Mouse (Mus musculus): ENCODE data around the gene Efnb2.

The Efnb2 gene

DNA sequence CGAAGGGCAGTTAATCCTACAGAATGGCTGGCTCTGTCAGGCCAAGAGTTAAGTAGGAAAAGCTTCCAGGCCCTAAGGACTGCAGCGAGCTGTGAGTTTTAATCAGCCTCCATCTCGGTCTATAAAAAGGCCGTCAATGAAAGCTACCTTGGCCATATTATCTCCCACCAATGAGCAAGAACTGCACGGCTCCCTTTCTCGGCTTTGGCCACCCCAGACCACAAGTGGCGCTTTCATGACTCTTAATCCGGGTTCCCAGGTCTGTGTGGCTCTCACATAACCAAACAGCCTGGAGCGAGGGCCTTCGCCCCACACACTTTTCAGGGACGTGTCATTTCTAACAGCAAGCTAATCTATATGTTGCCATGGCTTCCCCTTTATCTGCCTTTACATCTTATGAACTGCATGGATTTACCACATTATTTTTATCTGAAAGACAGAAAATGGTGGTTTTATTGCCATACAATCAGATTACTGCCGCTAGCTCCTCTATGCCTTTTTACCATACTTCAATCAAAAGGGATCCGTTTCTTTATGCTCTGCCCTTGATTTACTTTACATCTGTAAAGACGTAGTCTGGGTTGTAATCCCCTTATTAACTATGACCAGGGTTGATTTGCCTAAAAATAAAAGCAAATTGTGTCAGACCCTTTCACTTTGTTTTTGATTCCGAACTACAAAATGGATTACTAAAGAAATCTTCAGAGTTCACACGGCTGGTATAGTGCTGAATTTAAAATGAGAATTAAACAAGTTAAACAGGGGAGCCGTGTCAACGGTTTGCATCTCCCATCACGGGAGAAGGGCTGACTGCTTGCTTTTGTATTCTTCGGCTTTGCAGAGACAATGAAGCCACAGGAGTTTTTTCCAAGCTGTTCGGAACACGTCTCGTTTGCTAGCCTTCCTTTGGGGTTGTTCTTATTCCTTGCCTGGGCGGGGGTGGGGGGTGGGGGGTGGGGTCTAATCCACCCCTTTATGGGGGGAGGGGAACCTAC, 5.4 kb downstream of the Efnb2 start:
- no peak for DNase-seq

DNA sequence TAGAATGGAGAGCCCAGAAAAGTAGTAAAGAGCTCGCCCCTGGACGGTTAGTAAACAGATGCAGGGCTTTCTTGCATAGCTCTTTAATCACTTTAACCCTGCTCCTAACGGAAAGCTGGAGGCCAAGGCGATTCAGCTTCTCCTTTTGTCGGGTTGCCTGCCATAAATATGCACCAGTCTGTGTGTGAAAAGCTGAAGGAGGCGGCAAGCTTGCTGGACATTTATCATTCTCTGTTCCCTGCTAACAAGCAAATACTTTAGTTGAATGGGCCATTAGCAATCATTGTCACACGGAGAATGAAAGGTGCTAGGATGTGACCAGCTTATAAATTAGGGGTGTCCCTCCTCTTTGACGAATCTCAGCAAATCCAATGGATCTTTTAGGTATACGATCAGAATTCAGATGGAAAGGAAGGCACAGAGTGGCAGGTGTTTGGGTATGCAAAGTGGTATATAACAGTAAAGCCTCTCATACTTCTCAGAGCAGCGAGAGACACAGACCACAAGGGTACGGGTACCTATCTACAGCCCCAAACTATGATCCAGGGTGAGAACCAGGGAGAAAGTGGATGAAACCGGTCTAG, 7.0 kb downstream of the Efnb2 start:
- no peak for DNase-seq

DNA sequence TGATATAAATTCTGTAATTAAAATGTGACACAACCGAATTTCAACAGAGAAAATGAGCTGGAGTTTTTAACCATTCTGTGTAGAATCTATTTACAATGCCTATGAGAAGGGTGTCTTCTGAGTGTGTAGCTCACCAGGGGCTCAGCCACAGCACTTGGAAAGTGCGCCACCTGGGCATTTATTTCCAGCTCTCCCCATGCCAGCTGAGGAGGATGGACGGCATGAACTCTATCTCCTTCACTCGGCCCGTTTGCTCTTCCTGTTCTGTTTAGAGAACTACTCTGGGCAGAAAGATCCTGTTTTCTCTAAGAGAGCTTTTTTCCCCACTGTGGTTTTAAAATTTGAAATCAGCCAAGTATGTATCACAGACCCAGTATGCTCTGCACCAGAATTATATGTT, 7.7 kb downstream of the Efnb2 start:
- no peak for DNase-seq

DNA sequence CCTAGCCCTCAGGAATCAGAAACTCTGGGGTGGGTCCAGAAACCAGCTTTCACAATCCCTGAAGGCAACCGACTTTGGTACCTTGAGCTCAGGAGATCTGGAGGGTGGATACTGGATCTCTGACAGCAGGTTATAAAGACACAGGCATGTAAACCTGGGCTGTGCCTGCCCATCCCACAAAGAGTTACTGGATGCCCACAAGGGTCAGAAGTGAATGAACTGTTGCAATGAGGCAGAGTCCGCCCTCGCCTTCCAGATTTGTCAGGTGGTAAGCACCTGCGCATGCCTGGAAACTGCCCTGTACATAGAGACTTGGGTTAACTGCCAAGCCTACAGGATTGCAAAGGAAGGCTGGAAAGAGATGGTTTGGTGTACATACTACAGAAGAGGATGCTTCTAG, 8.7 kb downstream of the Efnb2 start:
- DNase-seq, result no peak

DNA sequence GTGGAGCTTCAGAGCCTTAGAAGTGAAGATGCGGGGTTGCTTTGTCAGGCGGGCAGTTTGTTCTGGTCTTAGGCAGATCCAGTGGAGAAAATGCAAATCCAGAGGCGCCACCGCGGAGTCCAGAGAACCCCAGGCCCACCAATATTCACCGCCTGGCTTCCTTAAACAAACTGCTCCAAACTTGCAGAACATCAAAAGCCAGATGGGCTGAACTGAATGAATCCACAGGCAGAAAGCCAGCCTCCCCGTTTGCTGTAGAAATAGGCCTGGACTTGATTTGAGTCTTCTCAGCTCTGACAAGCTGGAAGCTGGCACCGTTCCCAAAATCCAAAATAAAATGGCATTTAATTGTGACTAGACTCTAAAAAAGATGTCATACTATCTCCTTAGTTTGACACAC, 11.1 kb downstream of the Efnb2 start:
- DNase-seq, result peak; percentile 89

DNA sequence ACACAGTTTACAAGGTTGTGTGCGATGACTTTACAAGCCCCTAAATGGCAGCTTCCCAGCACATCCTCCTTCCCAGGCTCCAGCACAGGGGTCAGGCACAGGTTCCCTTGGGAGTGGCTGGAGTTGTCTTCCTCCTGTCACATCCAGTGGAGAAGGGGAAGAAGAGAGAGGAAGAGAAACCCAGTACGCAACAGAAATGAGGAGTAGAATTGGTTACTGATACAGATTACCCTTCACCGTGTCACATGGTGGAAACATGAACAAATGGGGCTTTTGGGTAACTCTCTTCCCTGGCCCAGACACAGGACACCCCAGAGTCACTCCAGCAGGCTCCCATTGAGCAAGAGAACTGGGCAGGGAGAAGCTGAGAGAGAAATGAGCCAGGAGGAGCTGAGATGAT, 11.5 kb downstream of the Efnb2 start:
- DNase-seq, result peak; percentile 50

DNA sequence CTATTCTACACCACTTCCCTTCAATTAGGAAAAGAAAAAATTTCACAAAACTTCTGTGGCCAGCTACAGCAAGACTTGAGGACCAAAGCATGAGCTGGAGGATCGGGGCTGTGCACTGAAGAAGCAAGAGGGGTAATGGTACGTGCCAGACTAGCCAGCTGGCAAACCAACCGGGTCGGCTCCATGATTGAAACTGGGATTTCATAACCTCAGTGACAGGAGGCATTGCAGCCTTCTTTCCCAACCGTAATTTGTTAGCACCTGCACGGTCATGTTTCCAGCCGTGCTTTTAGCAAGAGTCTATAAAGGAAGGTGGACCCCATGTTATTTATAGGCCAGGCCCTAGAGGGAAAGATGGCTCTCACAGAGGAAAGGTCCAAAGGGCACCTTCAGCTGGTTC, 12.4 kb downstream of the Efnb2 start:
- DNase-seq, result no peak

DNA sequence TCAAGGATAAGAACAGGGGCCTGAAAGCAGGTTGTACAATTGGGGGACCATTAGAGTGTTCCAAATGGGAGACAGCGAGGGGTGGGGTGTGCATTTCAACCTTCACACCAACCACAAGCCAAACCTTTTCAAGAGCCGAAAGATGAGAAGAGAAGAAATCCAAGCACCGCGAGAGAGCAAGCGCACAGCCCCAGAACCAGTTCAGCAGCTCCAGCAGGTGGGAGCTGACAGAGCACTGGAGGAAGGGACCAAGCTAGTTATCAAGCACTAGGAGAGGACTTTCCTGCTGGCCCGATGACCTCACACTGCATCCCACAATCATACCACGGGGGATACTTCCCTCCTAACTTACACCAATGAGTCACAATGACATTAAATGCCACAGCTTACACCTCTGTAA, 13.2 kb downstream of the Efnb2 start:
- no peak for DNase-seq

DNA sequence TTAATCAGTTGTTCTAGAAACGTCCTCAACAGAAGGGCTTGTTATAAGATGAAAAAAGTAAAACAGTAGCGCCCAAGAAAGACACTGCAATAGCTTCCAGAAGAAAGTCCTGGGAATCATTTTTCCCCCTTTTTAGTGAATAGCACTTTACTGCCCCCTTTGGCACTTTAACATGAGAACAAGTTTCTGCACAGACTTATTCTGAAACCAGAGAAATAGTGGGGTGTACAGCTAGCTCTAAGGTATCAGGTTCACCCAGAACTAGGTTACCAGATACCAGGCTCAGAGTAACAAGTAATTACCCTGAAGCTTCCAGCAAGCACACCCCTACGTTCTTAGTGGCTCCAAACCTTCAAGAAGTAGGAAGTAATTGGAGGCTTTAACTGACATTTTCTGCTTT, 13.7 kb downstream of the Efnb2 start:
- no peak for DNase-seq

DNA sequence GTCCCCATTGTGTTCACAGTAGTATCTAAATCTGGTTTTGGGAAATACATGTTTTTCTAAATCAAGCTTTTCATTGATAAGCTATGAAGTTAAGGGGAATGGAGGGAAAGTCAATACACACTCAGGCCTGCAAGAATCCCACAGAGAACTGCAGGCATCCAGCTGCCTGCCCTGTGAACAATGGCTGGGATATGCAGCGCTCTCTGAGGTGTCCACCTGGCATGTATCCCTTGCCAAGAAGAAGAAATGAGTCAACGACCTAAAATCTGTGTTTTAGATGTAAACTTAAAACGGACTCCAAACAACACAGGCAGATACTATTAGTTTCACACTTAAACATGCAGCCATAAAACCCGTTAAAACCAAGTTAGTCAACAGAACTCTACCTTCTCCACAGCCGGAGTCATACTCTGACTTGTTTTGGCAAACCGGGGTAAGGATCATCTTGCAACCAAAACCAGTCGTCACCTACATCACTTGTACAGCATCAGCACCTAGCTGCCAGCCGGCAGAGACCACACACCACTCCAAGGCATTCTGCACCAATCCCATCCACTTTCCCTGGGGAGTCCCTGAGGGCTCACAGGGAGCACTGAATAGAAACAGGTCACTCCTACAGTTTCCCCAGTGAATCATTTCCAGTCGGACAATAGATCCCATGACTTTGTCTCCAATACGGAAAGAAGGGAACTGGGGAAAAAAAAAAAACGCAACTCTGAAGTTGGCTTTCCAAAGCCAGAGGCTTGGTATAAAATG, 16.7 kb downstream of the Efnb2 start:
- DNase-seq, result no peak

DNA sequence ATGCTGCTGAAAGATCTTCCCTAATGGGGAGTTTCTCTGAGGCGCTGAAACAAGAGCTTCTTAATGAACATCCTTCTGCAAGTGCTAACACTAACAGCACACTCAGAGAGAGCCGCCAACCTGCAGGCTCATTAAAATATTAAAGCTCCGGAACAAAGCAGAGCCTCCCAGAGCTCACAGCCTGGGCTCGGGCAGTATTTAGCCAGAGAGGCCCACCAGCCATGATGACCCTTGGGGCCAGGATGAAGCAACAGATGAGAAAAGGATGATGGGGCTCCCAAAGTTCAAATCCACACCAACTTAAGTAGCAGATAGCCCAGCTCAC, 20.8 kb downstream of the Efnb2 start:
- DNase-seq, result no peak

DNA sequence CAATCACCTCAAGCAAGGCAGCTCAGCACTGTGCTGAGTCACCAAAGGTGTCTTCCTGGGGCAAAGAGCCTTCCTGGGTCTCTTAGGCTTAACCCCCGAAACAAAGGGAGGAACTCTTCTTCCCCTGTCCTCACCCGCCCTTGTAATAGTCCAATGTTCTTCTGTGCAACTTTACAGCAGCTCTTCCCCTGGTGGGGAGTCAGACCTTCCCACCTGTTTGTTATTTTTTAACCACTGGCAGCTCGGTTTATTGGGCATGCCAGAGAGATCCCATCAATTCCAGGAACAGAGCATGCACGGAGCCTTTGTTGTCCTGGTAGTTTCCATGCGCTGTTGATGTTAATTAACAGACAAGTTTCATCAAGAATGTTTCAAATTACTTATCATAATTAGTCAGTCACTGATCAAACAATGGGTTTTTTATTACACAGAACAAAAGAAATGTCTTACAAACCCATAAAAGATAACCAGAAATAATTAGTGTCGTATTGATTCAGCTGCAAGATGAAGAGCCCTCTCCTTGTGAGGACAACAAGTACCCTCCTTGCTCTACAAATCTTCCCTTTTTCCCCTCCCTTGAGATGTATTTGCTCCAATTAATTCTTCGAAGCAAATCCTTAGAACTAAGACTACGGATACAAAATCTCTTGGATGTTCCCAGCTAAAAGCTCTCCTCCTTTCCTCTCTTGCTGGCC, 21.3 kb downstream of the Efnb2 start:
- DNase-seq, result no peak

DNA sequence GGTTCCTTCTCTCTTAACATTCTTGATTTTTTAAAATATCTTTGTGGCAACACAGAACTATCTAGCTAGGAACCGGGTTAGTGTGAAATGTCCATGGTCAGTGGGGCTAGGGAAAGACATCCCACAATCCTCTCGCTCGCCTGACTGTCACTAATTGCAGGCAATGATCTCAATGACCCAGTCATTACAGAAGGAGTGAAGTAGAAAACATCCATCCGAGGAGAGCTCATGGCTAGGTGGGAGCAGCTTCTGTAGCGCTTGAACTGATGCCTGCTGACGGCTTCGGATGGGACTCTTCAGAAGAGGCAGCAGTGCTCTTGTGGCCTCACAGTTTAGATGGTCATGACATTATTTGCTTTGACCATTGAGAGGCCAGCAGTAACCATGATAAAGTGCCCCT, 29.6 kb downstream of the Efnb2 start:
- no peak for DNase-seq

DNA sequence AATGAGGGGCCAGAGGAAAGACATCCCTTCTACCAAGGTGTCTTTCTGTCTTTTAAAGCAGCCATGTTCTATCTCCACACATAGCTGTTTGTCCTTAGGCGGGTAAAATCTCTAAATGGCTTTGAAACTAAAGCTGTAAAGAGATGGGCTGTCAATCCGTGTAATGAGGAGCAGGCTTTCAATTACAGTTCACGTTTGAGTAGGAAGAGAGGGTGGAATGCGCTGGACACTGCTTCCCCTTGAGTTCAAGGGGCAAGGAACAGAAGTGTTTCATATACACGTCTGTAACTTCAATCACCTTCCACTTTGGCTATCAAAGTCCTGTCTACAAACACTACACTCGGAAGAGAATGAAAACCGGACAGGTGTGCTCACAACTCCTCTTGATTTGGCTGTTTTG, 37.0 kb downstream of the Efnb2 start:
- DNase-seq, result no peak

DNA sequence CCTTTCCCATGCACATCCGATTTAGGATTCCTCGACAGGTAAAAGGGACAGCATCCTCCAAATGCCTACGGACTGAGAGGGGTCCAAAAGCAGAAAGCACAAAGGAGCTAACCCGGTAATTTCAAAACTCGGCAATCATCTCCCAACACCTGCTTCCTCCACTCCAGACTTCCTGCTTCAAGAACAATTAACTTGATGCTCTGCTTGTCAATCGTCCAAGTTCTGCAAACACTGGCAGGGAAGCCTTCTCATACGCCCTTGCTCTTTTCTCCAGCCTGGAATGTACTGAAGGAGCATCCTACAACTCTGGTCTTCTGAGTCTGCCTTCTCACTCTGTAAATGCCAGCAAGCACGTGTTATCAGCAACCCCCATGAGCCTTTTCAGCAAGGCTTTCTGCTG, 37.6 kb downstream of the Efnb2 start:
- no peak for DNase-seq

DNA sequence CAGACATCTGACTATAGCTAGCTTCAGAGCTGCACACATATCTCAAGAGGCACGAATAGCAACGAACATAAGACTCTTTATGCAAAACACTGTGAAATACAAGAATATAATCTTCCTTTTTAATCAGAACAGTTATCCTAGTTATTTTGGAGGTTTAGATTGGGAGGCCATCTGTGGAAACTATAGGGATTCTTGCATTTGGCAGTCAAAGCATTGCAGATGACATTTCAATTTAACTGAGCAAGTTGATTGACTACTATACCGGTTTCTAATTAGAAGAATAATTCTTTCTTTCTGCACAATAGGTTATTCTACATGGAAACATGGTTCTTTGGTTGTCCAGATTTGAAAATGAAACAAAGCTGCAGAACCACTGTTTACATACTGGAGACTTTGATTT, 38.6 kb downstream of the Efnb2 start:
- no peak for DNase-seq

DNA sequence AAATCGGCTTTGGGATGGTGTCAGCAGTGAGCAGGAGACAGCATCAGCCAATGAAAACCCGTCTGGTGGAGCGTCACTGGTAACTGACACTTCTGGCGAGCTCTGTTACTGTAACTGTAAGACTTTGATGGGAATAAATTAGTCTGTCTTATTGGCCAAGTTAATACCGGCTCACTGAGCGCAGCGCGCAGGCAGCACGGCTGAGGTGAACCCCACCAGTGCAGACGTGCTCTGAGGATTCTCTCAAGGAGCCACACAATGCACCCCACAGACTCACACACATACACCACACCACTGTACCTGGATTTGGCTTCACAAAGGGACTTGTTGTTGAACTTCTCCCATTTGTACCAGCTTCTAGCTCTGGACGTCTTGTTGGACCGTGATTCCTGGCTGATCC, 39.0 kb downstream of the Efnb2 start:
- no peak for DNase-seq

DNA sequence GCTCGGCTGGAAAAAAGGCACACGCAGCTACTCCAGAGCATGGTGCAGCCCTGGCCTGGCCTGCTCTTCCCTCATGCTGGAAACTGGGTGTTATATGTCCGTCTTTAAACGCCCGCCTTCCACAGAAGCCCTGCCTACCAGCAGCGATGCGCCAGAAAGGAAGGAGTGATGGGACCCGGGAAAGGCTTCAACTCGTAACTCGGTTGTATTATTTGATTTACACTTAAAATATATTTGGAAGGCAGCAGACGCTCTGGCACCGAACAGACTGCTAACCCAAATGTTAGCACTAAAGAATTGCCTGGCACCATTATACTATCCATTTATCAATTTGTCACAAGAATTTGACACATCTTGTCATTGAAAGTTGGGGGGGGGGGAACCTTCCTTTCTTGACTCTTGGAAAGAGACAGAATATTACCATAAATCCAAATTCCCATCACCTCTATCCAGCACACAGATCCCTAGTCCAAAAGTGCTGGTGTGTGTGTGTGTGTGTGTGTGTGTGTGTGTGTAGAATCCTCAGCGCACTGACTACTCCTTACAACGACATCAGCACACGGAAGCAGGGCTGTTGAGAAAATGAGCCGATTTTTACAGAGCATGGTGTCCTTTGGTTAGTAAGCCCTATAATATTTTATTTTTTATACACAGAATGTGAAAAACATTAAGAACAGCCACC, 39.7 kb downstream of the Efnb2 start:
- DNase-seq, result peak; percentile 75

DNA sequence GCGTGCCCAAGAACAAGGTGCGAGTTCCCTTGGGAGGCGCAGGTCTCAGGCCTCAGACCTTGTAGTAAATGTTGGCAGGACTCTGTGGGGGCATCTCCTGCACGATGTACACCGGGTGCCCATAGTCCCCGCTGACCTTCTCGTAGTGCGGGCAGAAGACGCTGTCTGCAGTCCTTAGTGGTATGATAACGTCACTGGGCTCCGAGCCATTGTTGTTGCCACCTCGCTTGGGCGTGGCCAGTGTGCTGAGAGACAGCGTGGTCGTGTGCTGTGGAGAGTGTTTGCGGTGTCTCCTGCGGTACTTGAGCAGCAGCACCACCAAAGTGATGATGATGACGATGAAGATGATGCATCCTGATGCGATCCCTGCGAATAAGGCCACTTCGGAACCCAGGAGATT, 40.5 kb downstream of the Efnb2 start:
- no peak for DNase-seq

DNA sequence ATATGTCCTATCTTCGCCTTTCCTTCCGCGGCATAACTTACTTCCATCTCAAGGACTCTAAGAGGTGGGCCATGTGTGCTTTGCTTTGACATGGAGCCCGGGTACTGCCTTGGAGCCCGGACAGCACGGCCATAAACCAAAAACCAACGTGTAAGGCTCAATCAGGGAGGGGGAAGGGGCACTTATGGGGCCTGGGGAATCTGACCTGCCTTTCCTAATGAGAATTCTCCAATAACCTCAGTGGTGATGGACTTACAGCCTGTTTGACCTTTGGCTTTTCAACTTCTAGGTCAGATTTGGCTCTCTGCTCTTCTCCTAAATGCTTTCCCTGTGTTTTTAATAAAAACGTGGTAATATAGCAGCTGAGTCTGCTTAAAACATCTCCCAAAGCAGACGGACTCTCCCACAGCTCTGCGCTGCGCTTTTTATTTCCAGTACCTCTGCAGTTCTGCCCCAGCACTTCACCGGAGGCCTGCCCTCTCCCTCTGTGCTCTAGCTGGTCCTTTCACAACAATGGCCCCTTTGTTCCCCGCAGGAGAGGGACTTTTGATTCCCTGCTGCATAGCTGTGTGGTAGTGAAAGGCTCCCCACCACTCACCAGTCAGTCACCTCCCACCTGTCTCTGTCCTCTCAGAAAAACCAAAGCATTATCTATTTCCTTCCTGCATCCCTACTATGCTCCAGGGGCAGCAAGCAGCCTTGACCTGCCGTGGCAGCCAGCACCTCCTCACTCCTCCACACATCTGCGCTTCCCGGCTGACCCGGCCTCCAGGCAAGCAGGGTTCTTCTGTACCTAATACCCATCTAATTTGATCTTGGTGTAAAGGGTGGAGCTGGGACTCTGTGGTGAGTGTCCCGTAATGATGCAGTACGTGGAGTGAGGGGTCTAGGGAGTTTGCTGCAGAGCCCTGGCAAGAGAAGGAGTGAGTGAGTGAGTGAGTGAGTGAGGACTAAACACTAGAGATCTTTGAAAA, 41.5 kb downstream of the Efnb2 start:
- no peak for DNase-seq

DNA sequence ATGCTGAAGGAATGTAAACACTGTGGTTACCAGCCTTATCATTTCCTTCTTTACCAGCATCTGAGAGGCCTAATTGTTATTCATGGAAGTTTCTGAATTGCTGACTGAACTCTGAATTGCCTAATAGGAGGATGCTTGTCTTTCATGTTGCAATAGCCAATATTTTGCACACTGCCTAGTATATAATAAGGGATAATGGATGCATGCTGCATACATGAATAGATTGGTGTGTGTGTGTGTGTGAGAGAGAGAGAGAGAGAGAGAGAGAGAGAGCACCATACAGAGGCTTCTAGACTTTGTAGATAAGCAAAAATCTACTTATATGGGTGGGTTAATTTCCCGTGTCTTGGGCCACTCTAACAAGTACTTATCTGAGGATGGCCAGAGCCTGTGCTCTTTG, 47.2 kb downstream of the Efnb2 start:
- no peak for DNase-seq

DNA sequence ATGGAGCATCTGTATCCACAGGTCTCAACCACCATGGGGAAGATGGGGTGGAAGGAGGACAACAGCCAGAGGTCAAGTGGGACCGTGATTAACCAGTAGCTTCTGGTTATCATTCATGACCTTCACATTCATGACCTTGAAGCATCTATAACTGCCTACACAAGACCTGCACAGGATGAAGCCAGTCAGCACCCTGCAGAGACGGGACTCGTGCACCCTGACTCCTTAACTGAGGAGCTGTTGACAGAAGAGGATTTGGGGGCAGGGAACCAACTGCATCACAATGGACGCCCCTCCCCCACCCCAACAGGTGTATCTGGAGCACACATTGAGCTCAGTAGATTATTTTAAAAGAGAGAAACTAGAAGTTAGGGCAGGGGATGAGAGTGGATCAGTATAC, 49.1 kb downstream of the Efnb2 start:
- no peak for DNase-seq
